Mouse (Mus musculus) kidney, embryonic 16.5 days (tissue): ENCODE data around the gene Ncoa5. TPM values are rescaled to one million over a fixed set of nuclear protein-coding genes. Genes with fewer than 3 reads are reported as not detected.
A peak's percentile ranks its signal among the peaks of the same experiment; 100 is the strongest.

ENCODE experiments used
- ATAC-seq: fragments of 200-750 bp; cut with Nextera tagmentation; 2 replicates; pipeline ENCODE4 v1.8.0; 2017; ENCODE audit warnings: moderate TSS enrichment; ENCODE audit not compliant: low FRiP score, low TSS enrichment
- H3K27ac ChIP-seq: fragments of 300-500 bp; sonication (generic); 2 replicates; pipeline ENCODE4 v1.5.1; 2014; ENCODE audit warnings: low read length
- H3K27me3 ChIP-seq: fragments of 300-500 bp; sonication (generic); 2 replicates; pipeline ENCODE4 v1.6.1; 2014; ENCODE audit warnings: low read length, control low read depth, mixed read lengths; ENCODE audit not compliant: insufficient read depth
- H3K36me3 ChIP-seq: fragments of 300-500 bp; sonication (generic); 2 replicates; pipeline ENCODE4 v1.6.1; 2014; ENCODE audit warnings: low read length, control low read depth, mixed read lengths; ENCODE audit not compliant: insufficient read depth
- H3K4me1 ChIP-seq: fragments of 300-500 bp; sonication (generic); 2 replicates; pipeline ENCODE4 v1.6.1; 2014; ENCODE audit warnings: low read length, control low read depth, mixed read lengths; ENCODE audit not compliant: insufficient read depth
- H3K4me2 ChIP-seq: fragments of 300-500 bp; sonication (generic); replicated peaks from 2 replicates; pipeline ENCODE4 v1.6.1; 2014; ENCODE audit warnings: low read depth, low read length
- H3K4me3 ChIP-seq: fragments of 300-500 bp; sonication (generic); 2 replicates; pipeline ENCODE4 v1.5.1; 2014; ENCODE audit warnings: mild to moderate bottlenecking, low read length
- H3K9ac ChIP-seq: fragments of 300-500 bp; sonication (generic); replicated peaks from 2 replicates; pipeline ENCODE4 v1.6.1; 2014; ENCODE audit warnings: low read length
- H3K9me3 ChIP-seq: fragments of 300-500 bp; sonication (generic); 2 replicates; pipeline ENCODE4 v1.6.1; 2016; ENCODE audit warnings: low read length, control low read depth
- WGBS: fragments of 180-500 bp; shearing (Covaris S2); extraction: QIAGEN DNeasy Blood & Tissue Kit; methylation state at CpG from one replicate; pipeline ENCODE4 v1.1.7; 2014; 5-methylcytosine and 5-hydroxymethylcytosine counted together
- polyA plus RNA-seq: library from polyadenylated mRNA; unstranded; fragments of >200 nt; fragmentation: Nextera tagmentation; extraction: Ambion mirVana; gene quantifications from 2 replicates; pipeline ENCODE4 v1.2.1, GENCODE M21; 2015

Ncoa5 gene
- polyA plus RNA-seq, 1 experiment from 2014 or later, result 69.8 TPM

DNA sequence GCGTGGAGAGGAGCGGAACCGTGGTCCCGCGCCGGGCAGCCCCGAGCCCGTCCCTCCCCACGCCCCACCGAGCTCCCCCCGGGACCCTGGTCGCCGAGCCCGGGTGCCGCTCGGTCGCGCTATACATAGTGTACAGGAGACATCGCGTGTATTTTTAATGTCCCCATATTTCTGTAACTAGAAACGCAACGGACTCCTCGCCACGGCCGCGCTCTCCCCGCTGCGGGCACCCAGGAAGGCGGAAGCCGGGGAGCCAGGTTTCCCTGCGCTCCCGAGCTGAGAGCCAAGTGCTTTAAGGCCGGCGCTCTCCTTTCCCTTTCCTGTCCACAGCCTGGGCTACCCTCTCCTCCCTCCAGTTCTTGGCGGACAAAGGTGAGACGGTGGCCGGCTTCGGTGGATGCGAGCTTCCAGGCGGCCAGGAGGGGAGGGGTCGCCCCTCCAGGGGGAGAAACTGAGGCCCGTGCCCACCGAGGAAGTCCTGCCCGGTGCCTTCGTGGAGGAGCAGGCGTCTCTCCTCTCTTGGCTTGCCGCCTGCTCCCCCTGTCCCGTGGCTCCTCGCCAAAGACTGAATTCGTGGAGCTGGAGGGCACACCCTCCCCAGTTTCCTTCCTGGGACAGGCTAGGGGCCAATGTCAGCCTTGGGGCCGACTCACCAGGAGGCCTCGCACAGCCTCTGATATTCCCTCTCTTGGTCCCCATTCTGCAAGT, 36.8 kb downstream of the Ncoa5 start:
- H3K36me3 ChIP-seq, result peaks cover 35% of the 10 kb centered on the region
- H3K4me1 ChIP-seq, result peaks cover 16% of the 10 kb centered on the region
- no peak overlapping the region for H3K27ac ChIP-seq
- peak overlapping the region; percentile 49 for H3K9ac ChIP-seq
- H3K27me3 ChIP-seq, result peaks cover 33% of the 10 kb centered on the region
- peak overlapping the region; percentile 66 for H3K4me2 ChIP-seq
- under 1% methylated on average over 51 of the region's 52 CpGs for WGBS
- peak overlapping the region; percentile 41 for H3K4me3 ChIP-seq
- no peaks in the 10 kb centered on the region for H3K9me3 ChIP-seq
- peak; percentile 10; the same call in 1 of the 2 replicates for ATAC-seq

DNA sequence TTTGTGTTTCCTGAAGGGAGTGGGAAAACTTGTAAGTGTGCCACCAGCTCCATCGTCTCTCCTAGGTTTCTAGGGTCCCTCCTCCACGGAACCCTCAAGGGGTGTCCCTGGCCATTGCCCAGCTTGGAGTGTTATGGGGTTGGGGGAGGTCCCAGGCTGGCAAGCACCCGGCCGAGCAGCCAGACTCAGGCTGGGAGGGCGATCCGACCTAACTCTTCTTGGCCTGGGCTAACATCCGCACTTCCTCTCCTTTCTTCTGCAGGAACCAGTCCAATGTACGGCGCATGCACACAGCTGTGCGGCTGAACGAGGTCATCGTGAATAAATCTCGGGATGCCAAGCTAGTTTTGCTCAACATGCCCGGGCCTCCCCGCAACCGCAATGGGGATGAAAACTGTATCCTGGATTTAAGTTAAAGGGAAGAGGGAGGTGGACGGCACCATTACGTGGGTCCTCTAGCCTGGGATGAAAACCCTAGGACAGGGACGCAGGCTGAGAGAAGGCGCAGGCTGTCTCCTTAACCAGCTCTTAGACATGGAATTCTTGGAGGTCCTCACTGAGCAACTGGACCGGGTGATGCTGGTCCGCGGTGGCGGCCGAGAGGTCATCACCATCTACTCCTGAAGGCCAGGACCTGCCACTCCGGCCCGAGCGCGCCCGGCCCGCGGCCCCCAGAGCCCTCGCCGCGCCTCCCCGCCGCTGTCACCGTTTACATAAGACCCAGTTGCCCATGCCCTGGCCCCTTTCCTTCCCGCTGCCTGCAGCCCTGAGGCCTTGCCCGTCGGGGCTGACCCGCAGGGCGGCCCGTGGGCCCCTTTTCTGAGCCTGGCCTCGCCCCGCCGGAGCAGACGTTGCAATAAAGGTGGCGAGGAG, 37.6 kb downstream of the Ncoa5 start:
- peak overlapping the region; percentile 41 for H3K4me3 ChIP-seq
- peak overlapping the region; percentile 49 for H3K9ac ChIP-seq
- 8% methylated on average over 49 of the region's 49 CpGs for WGBS
- no peaks in the 10 kb centered on the region for H3K9me3 ChIP-seq
- no peak for ATAC-seq
- peaks cover 16% of the 10 kb centered on the region for H3K4me1 ChIP-seq
- H3K27me3 ChIP-seq, result peaks cover 33% of the 10 kb centered on the region
- H3K4me2 ChIP-seq, result peak overlapping the region; percentile 66
- H3K36me3 ChIP-seq, result peaks cover 27% of the 10 kb centered on the region
- H3K27ac ChIP-seq, result no peak overlapping the region

DNA sequence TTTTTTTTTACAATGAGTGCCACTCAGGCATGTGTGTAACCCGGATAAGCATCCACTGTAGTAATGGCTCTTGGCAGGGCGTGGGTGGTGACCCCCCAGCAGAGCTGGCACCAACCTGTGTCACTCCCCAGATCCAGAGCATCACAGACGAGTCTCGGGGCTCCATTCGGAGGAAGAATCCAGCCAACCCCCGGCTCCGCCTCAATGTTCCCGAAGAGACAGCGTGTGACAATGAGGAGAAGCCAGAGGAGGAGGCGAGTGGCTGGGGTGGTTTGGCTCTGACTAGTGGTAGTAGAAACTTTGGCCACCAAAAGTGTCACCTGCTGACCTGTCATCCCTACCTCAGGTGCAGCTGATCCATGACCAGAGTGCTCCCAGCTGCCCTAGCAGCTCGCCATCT, 38.7 kb downstream of the Ncoa5 start:
- no peak overlapping the region for H3K4me2 ChIP-seq
- no peak overlapping the region for H3K4me3 ChIP-seq
- peaks cover 20% of the 10 kb centered on the region for H3K4me1 ChIP-seq
- no peaks in the 10 kb centered on the region for H3K9me3 ChIP-seq
- H3K9ac ChIP-seq, result no peak overlapping the region
- no peak for ATAC-seq
- 75% methylated on average over 11 of the region's 11 CpGs for WGBS
- no peak overlapping the region for H3K27ac ChIP-seq
- H3K36me3 ChIP-seq, result peaks cover 17% of the 10 kb centered on the region
- H3K27me3 ChIP-seq, result peaks cover 33% of the 10 kb centered on the region

DNA sequence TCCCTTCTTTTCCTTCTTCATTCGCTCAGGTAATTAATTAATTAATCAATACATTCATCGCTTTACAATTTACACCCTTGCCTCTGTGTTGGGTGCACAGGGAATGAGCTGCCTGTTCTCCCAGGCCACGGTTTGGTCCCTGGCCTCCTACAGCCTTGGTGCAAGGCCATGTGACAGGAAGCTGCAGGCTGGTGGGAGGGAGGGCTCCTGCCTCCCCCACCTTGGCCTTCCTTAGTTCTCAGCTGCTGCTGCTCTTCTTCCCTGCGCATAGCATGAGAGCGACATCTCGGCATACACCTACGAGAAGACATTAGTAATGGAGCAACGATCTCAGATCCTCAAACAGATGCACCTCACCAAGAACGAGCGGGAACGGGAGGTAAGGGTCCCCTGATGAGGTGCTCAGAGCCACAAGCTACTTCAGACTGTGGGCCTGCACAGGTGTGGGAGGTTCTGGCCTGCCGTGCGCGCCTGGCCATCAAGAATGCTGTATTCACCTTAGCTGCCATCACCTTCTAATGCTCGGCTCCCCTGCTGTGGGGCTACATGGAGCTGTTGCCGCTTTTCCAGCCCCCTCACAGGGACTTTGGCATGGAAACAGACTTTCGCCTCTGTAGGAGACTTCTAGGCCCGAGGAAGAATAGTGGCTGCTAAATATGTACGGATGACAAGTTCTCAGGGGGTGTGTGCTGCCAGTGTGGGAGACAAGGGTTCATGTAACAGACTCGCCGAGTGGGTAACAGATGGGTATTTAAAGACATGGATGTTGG, 39.8 kb downstream of the Ncoa5 start:
- H3K4me1 ChIP-seq, result peaks cover 20% of the 10 kb centered on the region
- 56% methylated on average over 21 of the region's 21 CpGs for WGBS
- no peaks in the 10 kb centered on the region for H3K9me3 ChIP-seq
- no peak overlapping the region for H3K4me3 ChIP-seq
- peaks cover 33% of the 10 kb centered on the region for H3K27me3 ChIP-seq
- no peak overlapping the region for H3K27ac ChIP-seq
- ATAC-seq, result no peak
- H3K9ac ChIP-seq, result no peak overlapping the region
- H3K36me3 ChIP-seq, result peaks cover 7% of the 10 kb centered on the region
- H3K4me2 ChIP-seq, result no peak overlapping the region

DNA sequence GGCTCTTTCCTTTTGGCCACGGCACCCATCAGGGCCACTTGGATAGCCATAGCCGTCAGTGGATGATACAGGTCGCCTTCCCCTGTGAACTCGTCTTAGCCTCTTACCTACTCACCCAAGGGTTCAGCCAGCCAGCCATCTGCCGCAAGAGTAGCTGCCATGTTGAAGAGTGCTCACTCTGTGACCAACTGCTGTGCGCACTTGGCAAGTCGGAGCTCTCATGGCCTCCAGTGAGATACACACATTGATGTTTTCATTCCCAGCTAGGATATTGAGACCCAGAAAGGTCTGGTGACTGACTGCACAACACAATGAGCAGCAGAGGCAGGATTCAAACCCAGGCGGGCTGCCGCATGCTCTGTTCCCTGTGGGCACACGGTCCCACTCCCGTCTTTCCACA, 40.5 kb downstream of the Ncoa5 start:
- no peak overlapping the region for H3K4me3 ChIP-seq
- H3K9me3 ChIP-seq, result no peaks in the 10 kb centered on the region
- peaks cover 20% of the 10 kb centered on the region for H3K4me1 ChIP-seq
- peaks cover 31% of the 10 kb centered on the region for H3K27me3 ChIP-seq
- WGBS, result 87% methylated on average over 11 of the region's 11 CpGs
- no peak for ATAC-seq
- H3K27ac ChIP-seq, result no peak overlapping the region
- no peak overlapping the region for H3K4me2 ChIP-seq
- 0 out of 2 replicates have a peak, but pooled peaks cover under 1% of the 10 kb centered on the region for H3K36me3 ChIP-seq
- H3K9ac ChIP-seq, result no peak overlapping the region

DNA sequence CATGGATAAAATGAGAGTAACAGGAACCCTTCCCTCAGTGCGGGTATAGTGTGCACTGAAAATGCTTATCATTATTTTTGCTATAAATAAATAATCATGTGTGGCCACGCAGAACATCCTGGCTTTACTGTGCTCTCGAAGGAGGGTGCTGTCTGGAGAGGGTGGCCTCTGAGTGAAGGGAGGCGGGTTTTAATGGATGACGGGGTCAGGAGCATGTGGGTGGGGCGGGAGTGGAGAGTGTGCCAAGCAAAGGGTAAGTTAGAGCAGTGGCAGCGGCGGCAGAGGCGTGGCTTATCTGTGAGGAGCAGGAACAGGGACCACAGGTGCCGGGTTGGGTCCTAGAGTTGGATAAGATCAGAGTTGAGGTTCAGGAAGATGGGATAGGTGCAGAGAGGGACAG, 42.9 kb downstream of the Ncoa5 start:
- no peaks in the 10 kb centered on the region for H3K9me3 ChIP-seq
- no peak overlapping the region for H3K4me2 ChIP-seq
- no peak overlapping the region for H3K9ac ChIP-seq
- no peak overlapping the region for H3K4me3 ChIP-seq
- no peak for ATAC-seq
- H3K27ac ChIP-seq, result no peak overlapping the region
- H3K4me1 ChIP-seq, result 0 out of 2 replicates have a peak, but pooled peaks cover 4% of the 10 kb centered on the region
- peaks cover 9% of the 10 kb centered on the region for H3K27me3 ChIP-seq
- H3K36me3 ChIP-seq, result no peaks in the 10 kb centered on the region
- WGBS, result 29% methylated on average over 10 of the region's 10 CpGs

DNA sequence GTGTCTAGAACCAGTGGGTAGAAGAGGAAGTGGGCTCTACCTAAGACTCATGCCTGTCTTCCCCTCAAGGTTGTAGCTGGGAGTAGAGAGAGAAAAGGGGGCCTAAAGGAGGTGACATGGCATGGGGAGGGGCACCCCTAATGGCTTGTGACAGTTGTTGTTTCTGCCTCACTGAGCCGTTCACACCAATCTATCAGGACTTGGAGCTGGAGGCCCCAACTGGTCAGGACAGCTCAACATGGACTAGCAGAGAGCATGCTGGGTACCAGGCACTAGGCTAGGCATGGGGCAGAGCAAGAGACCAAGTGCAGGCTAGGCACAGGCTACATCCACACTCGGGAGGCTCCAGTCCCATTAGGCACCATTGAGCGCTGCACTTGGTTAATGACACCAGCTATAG, 43.6 kb downstream of the Ncoa5 start:
- Histone ChIP-seq H3K4me1 (0 out of 2 replicates have a peak, but pooled peaks cover 4% of the 10 kb centered on the region), H3K36me3 (no peaks in the 10 kb centered on the region), H3K9me3 (no peaks in the 10 kb centered on the region), H3K4me3 (no peak overlapping the region), H3K27me3 (peaks cover 2% of the 10 kb centered on the region; the same call in 1 of the 2 replicates), H3K9ac (no peak overlapping the region), H3K27ac (no peak overlapping the region), H3K4me2 (no peak overlapping the region)
- no peak for ATAC-seq
- 78% methylated on average over 3 of the region's 3 CpGs for WGBS

DNA sequence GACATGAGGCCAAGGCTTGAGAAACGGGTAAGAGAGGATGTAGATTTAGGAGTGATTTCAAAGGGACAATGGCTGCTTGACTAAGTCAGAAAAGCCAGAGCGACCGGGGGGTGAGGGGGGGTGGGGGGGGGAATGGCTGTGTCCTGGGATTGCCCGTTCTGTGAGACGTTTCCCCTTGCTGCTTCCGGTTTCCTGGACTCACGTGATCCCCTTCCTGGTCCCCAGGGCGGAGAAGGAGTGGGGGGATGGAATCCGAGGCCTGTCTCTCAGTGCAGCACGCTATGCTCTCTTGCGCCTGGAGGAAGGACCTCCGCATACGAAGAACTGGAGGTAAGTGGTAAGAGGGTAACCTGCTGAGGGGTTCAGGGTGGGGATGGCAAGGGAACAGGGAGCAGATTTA, 45.9 kb downstream of the Ncoa5 start:
- Histone ChIP-seq H3K9ac (no peak overlapping the region), H3K4me3 (no peak overlapping the region), H3K27me3 (no peaks in the 10 kb centered on the region), H3K4me2 (no peak overlapping the region), H3K4me1 (0 out of 2 replicates have a peak, but pooled peaks cover 4% of the 10 kb centered on the region), H3K9me3 (no peaks in the 10 kb centered on the region), H3K27ac (no peak overlapping the region), H3K36me3 (no peaks in the 10 kb centered on the region)
- no peak for ATAC-seq
- WGBS, result 61% methylated on average over 13 of the region's 13 CpGs

DNA sequence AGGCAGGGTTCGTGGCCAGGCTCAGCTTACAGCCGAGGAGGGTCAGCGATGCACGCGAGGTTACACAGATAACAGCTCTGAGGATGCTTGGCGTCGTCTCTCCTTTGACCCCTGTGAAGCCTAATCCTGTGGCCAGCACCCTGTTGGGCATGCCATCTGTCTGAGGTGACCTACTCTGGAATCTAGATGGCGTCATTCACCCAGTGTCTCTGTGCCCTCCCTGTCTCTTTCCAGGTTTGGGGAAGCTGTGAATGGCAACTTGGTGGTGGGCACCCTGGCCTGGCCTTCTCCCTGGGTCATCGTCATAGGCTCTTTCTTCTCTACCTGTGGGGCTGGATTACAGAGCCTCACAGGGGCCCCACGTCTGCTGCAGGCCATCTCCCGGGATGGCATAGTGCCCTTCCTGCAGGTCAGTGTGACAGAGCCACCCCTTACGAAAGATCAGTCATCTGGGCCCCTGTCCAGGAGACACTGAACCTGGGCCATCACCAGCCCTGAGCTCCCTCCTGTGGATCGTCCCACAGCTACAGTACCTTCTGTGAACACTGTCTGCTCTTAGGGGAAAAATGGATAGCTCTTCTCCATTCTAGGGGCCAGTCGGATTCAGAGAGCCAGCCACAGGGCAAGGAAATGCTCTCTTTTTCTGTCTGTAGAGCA, 48.2 kb downstream of the Ncoa5 start:
- no peaks in the 10 kb centered on the region for H3K9me3 ChIP-seq
- H3K4me2 ChIP-seq, result no peak overlapping the region
- ATAC-seq, result no peak
- no peaks in the 10 kb centered on the region for H3K36me3 ChIP-seq
- H3K27ac ChIP-seq, result no peak overlapping the region
- H3K4me1 ChIP-seq, result 0 out of 2 replicates have a peak, but pooled peaks cover 4% of the 10 kb centered on the region
- no peak overlapping the region for H3K9ac ChIP-seq
- 69% methylated on average over 14 of the region's 14 CpGs for WGBS
- no peak overlapping the region for H3K4me3 ChIP-seq
- H3K27me3 ChIP-seq, result no peaks in the 10 kb centered on the region
